ENCODE assay signal across 14 mouse cellular contexts in the genomic region with DNA sequence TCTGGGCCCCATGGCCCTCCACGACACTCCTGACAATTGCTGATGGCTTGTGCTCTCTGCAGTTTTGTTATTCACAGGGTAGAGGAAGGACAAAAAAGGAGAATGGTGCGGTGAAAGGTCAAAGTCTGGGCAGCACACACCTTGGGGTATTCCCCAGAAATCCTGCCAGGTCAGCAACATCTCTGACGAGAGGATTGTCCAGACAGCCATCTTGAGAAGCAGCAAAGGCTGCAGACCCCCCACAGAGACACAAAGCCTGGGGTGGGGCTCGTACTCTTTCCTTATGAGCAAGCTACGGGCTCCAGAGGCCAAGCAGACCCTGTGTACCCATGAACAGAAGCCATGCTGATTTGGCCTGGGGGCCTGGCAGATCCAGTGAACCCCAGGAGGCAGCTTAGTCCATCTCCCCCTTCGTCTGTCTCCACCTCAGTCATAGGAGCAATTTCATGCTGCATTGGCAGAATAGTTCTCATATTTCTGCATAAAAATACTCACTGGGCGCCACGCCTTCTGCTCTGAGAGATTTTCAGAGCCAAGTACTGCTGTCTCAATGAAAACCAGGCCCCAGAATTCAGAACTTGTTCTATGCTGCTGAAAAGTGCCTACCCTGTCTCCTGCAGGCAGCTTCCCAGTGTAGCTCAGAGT. TPM values are rescaled to one million over a fixed set of nuclear protein-coding genes. Genes with fewer than 3 reads are reported as not detected.
DNase-seq lines count a peak whose midpoint lies in the region; ATAC-seq and TF ChIP-seq lines count a peak whose summit lies in the region.
"Had no signal": no experiment of that assay in that cellular context is flagged by ENCODE, and none has a peak within 500 bp of the region (broad histone marks: within the 10 kb centered on the region; RNA-seq: fewer than 3 reads in every experiment).

No protein-coding gene starts in this region.

- H3K27me3 ChIP-seq in kidney, embryonic 15.5 days = no peaks in the 10 kb centered on the region
- no peaks in the 10 kb centered on the region for H3K27me3 ChIP-seq in E14TG2a.4 (ENCODE audit: insufficient read depth, low read length)
- H3K27me3 ChIP-seq in limb, embryonic 13.5 days = no peaks in the 10 kb centered on the region

- ATAC-seq in kidney, embryonic 15.5 days (replicated peaks; ENCODE audit: low FRiP score) = no peak
- ATAC-seq in limb, embryonic 13.5 days (ENCODE audit: low FRiP score, low read depth) = peak; percentile 48
- no peak for ATAC-seq in activated CD4-positive, CD25-positive, alpha-beta regulatory T cell, adult 4 months
- ATAC-seq: hindbrain, postnatal 0 days had no signal

- no peaks in the 10 kb centered on the region for H3K36me3 ChIP-seq in kidney, embryonic 15.5 days
- H3K36me3 ChIP-seq in E14TG2a.4 (ENCODE audit: insufficient read depth, low read length) = peaks cover 28% of the 10 kb centered on the region
- H3K36me3 ChIP-seq in limb, embryonic 13.5 days = peaks cover 11% of the 10 kb centered on the region; the same call in 1 of the 2 replicates
- H3K36me3 ChIP-seq: G1E had no signal

- H3K9me3 ChIP-seq in kidney, embryonic 15.5 days (replicated peaks) = no peaks in the 10 kb centered on the region
- H3K9me3 ChIP-seq in E14TG2a.4 (ENCODE audit: low read length) = no peaks in the 10 kb centered on the region
- peaks cover 20% of the 10 kb centered on the region for H3K9me3 ChIP-seq in limb, embryonic 13.5 days
- H3K9me3 ChIP-seq: G1E had no signal

- H3K4me1 ChIP-seq in kidney, embryonic 15.5 days = peaks cover 22% of the 10 kb centered on the region
- peaks cover 64% of the 10 kb centered on the region for H3K4me1 ChIP-seq in E14TG2a.4 (replicated peaks; ENCODE audit: low read depth, low read length)
- peaks cover 55% of the 10 kb centered on the region for H3K4me1 ChIP-seq in limb, embryonic 13.5 days

- no peak overlapping the region for H3K4me3 ChIP-seq in kidney, embryonic 15.5 days (replicated peaks)
- H3K4me3 ChIP-seq in E14TG2a.4 (replicated peaks; ENCODE audit: low read length) = peak overlapping the region; percentile 30
- H3K4me3 ChIP-seq in limb, embryonic 13.5 days = no peak overlapping the region
- H3K4me3 ChIP-seq: erythroblast, embryonic 14.5 days; heart, adult 2 months had no signal

- no peak overlapping the region for H3K4me2 ChIP-seq in kidney, embryonic 15.5 days
- H3K4me2 ChIP-seq in limb, embryonic 13.5 days (replicated peaks) = peak overlapping the region; percentile 31

- WGBS in kidney, embryonic 15.5 days = 71% methylated on average over 8 of the region's 8 CpGs
- 44% methylated on average over 8 of the region's 8 CpGs for WGBS in limb, embryonic 13.5 days

- no peak for TF ChIP-seq CTCF in E14TG2a.4 (conservative IDR thresholded peaks at IDR 0.05; ENCODE audit: low read length)

- H3K9ac ChIP-seq in kidney, embryonic 15.5 days = no peak overlapping the region
- H3K9ac ChIP-seq in limb, embryonic 13.5 days = peak overlapping the region; percentile 39; the same call in 1 of the 2 replicates

- H3K27ac ChIP-seq in kidney, embryonic 15.5 days = 0 out of 2 replicates have a peak overlapping the region, but pooled peaks have one; percentile 14
- H3K27ac ChIP-seq in limb, embryonic 13.5 days = peak overlapping the region; percentile 82
- H3K27ac ChIP-seq: heart, adult 2 months; hindbrain, postnatal 0 days had no signal

- DNase-seq in kidney, adult 8-10 months = no peak
- peak; percentile 74 for DNase-seq in NIH3T3 (ENCODE audit: low read depth)
- DNase-seq in layer of hippocampus, adult 9-11 months = no peak
- DNase-seq: adrenal gland, postnatal 25 days; cerebellum, adult 8-10 months; heart, adult 2 months; layer of hippocampus, postnatal 36 days had no signal

RNA-seq across cellular contexts. Expression of a gene that starts 27.5 kb away (rescaled TPM):
- 5.1 and 5.3 TPM in 2 replicates for polyA plus RNA-seq in kidney, embryonic 15.5 days (2015; fragmentation: Nextera tagmentation; extraction: Ambion mirVana)
- polyA plus RNA-seq in limb, embryonic 13.5 days (2015; fragmentation: Nextera tagmentation; extraction: Ambion mirVana) = 4.9 and 7.5 TPM in 2 replicates
- polyA plus RNA-seq in activated CD4-positive, CD25-positive, alpha-beta regulatory T cell, adult 4 months (2017; shearing (Covaris generic)) = 1 to 10 TPM; 1.2 to 1.6 TPM

RNA-seq across cellular contexts. Expression of a gene that starts 27.7 kb away (rescaled TPM):
- 152 and 165 TPM in 2 replicates for polyA plus RNA-seq in kidney, embryonic 15.5 days (2015; fragmentation: Nextera tagmentation; extraction: Ambion mirVana)
- 147 and 149 TPM in 2 replicates for polyA plus RNA-seq in limb, embryonic 13.5 days (2015; fragmentation: Nextera tagmentation; extraction: Ambion mirVana)
- polyA plus RNA-seq in activated CD4-positive, CD25-positive, alpha-beta regulatory T cell, adult 4 months (2017; shearing (Covaris generic)) = 100 to 1,000 TPM; 109 to 129 TPM

RNA-seq across cellular contexts. Expression of a gene that starts 47.1 kb away (rescaled TPM):
- polyA plus RNA-seq in kidney, embryonic 15.5 days (2015; fragmentation: Nextera tagmentation; extraction: Ambion mirVana) = 23.2 and 24.0 TPM in 2 replicates
- polyA plus RNA-seq in limb, embryonic 13.5 days (2015; fragmentation: Nextera tagmentation; extraction: Ambion mirVana) = 22.3 and 22.6 TPM in 2 replicates
- polyA plus RNA-seq in activated CD4-positive, CD25-positive, alpha-beta regulatory T cell, adult 4 months (2017; shearing (Covaris generic)) = 1 to 10 TPM; 5.6 to 8.6 TPM

RNA-seq across cellular contexts. Expression of a gene that starts 57.3 kb away (rescaled TPM):
- 2.6 TPM in 2 replicates for polyA plus RNA-seq in kidney, embryonic 15.5 days (2015; fragmentation: Nextera tagmentation; extraction: Ambion mirVana)
- polyA plus RNA-seq in limb, embryonic 13.5 days (2015; fragmentation: Nextera tagmentation; extraction: Ambion mirVana) = 3.6 and 4.1 TPM in 2 replicates
- not detected for polyA plus RNA-seq in activated CD4-positive, CD25-positive, alpha-beta regulatory T cell, adult 4 months (2017; shearing (Covaris generic))
- polyA plus RNA-seq: erythroblast, embryonic 14.5 days had no signal
